Comparison of ENCODE assay signal across 18 mouse cellular contexts in the genomic region with DNA sequence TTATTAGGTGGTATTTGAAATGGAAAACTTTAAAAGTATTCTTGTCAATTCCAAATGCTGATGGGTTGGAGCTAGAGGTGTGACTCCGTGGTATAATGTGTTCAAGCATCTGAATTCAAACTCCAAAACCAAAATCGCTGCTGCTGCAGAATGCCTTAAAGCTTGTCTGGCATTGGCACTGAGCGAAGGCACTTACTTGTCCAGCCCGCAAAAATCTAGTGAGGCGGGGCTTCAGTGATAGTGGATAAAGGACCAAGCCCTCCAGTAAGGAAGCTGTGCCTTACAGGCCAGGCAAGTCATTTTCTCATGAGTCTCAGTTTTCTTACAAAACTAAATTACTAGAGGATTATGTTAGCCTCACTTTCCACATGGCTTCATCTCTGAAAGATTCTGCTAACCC.
"Had no signal": no experiment of that assay in that cellular context is flagged by ENCODE, and none has a peak within 500 bp of the region (broad histone marks: within the 10 kb centered on the region; RNA-seq: fewer than 3 reads in every experiment).

No protein-coding gene starts in this region.

- ATAC-seq: liver, embryonic 12.5 days; midbrain, embryonic 15.5 days had no signal

- DNase-seq: liver; lung, adult 2 months; lung, postnatal 14 days; lung, postnatal 4 days; retina, postnatal 1 day; right cerebral cortex, postnatal 25 days; spleen, adult 18-20 months; thymus, adult 18-20 months; thymus, postnatal 36 days had no signal

- H3K9me3 ChIP-seq: limb, embryonic 10.5 days; limb, embryonic 13.5 days; liver, embryonic 12.5 days; liver, embryonic 15.5 days; midbrain, embryonic 12.5 days; midbrain, embryonic 15.5 days; neural tube, embryonic 13.5 days; stomach, embryonic 15.5 days had no signal

- H3K4me3 ChIP-seq: limb, embryonic 10.5 days; limb, embryonic 13.5 days; liver, embryonic 12.5 days; liver, embryonic 15.5 days; midbrain, embryonic 12.5 days; midbrain, embryonic 15.5 days; neural tube, embryonic 13.5 days; stomach, embryonic 15.5 days had no signal

- H3K9ac ChIP-seq: limb, embryonic 13.5 days; liver, embryonic 12.5 days; liver, embryonic 15.5 days; midbrain, embryonic 12.5 days; midbrain, embryonic 15.5 days; neural tube, embryonic 13.5 days; stomach, embryonic 15.5 days had no signal

- H3K4me1 ChIP-seq: limb, embryonic 10.5 days; limb, embryonic 13.5 days; liver, embryonic 15.5 days; midbrain, embryonic 12.5 days; midbrain, embryonic 15.5 days; neural tube, embryonic 13.5 days; stomach, embryonic 15.5 days had no signal

- H3K4me2 ChIP-seq: limb, embryonic 13.5 days; liver, embryonic 12.5 days; liver, embryonic 15.5 days; midbrain, embryonic 12.5 days; midbrain, embryonic 15.5 days; neural tube, embryonic 13.5 days; stomach, embryonic 15.5 days had no signal

- H3K27ac ChIP-seq: kidney, postnatal 0 days; limb, embryonic 10.5 days; limb, embryonic 13.5 days; liver, embryonic 12.5 days; liver, embryonic 15.5 days; midbrain, embryonic 12.5 days; midbrain, embryonic 15.5 days; neural tube, embryonic 13.5 days; stomach, embryonic 15.5 days had no signal

- H3K27me3 ChIP-seq: limb, embryonic 13.5 days; liver, embryonic 12.5 days; liver, embryonic 15.5 days; midbrain, embryonic 12.5 days; midbrain, embryonic 15.5 days; neural tube, embryonic 13.5 days; stomach, embryonic 15.5 days had no signal
